Mouse (Mus musculus) left cerebral cortex, adult 2 months (tissue): Measurements from ENCODE around the gene Enpp6. TPM values are rescaled to one million over a fixed set of nuclear protein-coding genes. Genes with fewer than 3 reads are reported as not detected.

Source experiments
- DNase-seq, 2 experiments: peaks; one replicate each; pipeline ENCODE4 v3.0.0; 2021 to 2022; ENCODE audit warnings: low spot score in 2 of 2, mixed read lengths in 1 of 2; ENCODE audit errors: extremely low spot score in 1 of 2
- H3K27ac ChIP-seq: fragments of 200-600 bp; 2 replicates; pipeline ENCODE4 v1.8.1; 2022
- H3K4me3 ChIP-seq: fragments of 200-600 bp; 2 replicates; pipeline ENCODE4 v1.8.1; 2022
- CTCF ChIP-seq: fragments of 200-600 bp; IDR thresholded peaks from 2 replicates; pipeline ENCODE4 v1.8.1; 2022; ENCODE audit warnings: antibody characterized with exemption, mild to moderate bottlenecking, moderate library complexity
- intact Hi-C: fragments of 180-260 bp; cut with DNase I; formaldehyde crosslinking; loops from one replicate; pipeline ENCODE4 v1.15.1; 2025
- total RNA-seq, 2 experiments: library from RNA; stranded (reverse); gene quantifications; 2 replicates each; pipeline ENCODE4 v1.2.3; 2021

The Enpp6 gene
- total RNA-seq, 2 experiments from 2014 or later = 3.1 to 4.5 TPM

DNA sequence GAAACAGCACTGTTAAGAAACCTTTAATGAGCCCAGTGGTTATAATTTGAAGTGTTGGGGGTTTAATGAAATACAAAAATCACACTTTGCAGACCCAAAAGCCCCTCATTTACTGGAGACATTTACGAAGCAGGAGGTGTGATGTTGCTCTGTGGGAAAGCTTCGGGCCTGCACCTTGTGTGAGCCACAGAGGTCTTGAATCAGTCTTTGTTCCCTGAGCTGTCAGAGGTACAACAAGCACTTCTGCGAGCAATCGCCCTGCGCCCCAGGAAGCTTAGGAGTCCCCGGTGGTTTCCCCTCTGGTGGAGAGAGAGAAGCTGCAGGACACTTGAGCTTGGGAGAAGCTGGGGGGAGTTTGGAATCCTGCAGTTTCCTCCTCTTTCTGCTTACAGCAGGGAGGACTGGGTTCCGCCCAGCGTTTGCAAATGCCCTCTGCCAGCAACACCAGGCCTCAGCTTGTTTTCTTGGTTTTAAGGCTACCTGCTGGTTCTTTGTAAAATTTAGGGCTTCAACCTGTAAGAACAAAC is 23.0 kb upstream of the Enpp6 start:
- no peak for TF ChIP-seq CTCF
- no peak for DNase-seq
- intact Hi-C loops = no loop called here
- no peak overlapping the region for H3K27ac ChIP-seq
- no peak overlapping the region for H3K4me3 ChIP-seq

DNA sequence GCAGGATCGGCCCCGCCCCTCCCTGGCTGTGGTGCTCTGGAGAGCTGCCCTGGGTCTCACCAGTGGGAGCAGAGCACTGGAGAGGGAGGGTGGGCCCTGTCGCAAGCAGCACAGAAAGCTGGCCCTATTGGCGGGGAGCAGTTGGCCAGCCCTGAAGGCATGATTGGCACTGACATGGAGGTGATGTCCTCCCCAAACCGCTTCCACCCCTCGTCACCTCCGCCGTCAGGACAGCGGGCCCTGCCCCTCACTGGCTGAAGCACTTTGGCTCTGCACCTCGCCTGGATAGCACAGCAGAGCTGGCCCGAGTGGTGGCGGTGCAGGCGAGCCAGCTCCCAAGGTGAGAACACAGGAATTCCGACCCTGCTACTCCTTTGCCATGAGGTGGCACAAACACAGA is 20.9 kb upstream of the Enpp6 start:
- Histone ChIP-seq H3K4me3 (no peak overlapping the region), H3K27ac (no peak overlapping the region)
- intact Hi-C loops = no loop called here
- TF ChIP-seq CTCF = no peak
- DNase-seq = no peak

DNA sequence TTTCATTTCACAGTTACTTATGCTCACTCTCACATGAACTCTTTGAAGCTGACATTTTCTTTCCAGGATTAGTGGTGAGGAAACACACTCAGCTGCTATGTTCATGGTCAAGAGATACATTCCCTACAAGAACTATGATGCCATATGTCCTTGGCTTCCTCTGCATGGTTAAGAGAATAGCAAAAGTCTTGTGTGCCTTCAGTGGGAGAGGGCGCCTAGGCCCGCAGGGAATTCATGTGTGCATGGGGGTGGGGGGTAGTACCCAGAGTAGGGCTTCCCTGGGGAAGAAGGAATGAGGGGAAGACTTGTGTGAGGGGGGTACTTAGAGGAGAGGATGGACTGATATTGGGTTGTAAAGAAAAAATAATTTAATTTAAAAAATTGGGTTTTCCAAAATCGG is 18.0 kb upstream of the Enpp6 start:
- no peak for TF ChIP-seq CTCF
- intact Hi-C loops = loop anchor here (2.0 kb wide), 1 partner anchor 402 kb away; no protein-coding TSS in a partner anchor
- DNase-seq = no peak
- H3K4me3 ChIP-seq = no peak overlapping the region
- no peak overlapping the region for H3K27ac ChIP-seq

DNA sequence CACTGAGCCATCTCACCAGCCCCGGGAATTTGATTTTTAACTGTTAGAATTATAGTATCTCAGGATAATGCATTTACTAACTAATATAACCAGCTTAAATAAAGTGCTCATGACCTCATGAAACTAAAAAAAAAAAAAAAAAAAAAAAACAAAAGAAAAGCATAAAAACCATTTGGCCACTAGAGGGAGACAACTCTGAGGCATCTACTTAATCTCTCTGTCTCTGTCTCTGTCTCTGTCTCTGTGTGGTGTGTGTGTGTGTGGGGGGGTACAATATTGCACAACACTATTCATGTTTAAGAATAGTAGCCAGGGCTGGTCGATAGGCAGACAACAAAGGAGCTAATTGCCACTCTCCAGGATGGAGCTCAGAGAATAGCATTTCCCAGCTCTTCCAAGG is 17.3 kb upstream of the Enpp6 start:
- no peak overlapping the region for H3K27ac ChIP-seq
- intact Hi-C loops = loop anchor here (2.0 kb wide), 1 partner anchor 401 kb away; no protein-coding TSS in a partner anchor
- peak; percentile 52 for TF ChIP-seq CTCF
- DNase-seq = no peak
- no peak overlapping the region for H3K4me3 ChIP-seq

DNA sequence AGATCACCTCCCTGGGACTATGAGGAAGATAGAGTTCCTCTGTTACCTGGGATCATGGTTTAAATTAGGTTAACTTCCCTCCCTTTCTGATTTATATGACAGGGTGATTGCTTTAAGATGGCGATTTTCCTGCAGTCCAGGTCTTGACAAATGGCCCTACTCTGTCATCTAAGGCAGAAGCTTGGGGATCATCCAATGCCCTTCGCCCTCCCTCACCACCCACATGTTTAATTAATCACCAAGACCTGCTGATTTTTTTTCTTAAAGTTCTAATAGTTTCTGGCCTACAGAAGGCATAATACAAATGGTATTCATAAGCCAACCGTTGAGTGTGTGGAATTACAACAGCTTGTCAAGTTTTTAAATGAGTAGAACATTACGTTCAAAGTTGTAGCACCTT is 9.3 kb upstream of the Enpp6 start:
- DNase-seq = no peak
- no peak for TF ChIP-seq CTCF
- intact Hi-C loops = no loop called here
- H3K4me3 ChIP-seq = no peak overlapping the region
- no peak overlapping the region for H3K27ac ChIP-seq

DNA sequence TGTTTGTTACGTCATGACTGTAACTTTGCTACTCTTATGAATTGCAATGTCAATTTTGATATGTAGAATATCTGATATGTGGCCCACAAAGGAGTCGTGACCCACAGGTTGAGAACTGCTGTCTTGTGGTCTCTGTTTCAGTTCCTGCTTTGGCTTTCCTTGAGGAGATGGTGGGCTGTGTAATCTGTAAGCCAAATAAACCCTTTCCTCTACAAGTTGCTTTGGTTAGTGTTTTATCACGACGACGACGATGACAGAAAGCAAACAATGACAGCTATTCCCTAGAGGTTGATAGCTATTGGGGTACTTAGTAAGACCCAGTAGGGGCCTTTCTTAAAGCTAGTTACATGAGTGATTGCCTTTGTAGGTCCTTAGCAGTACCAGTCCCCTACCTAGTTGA is 4.5 kb upstream of the Enpp6 start:
- TF ChIP-seq CTCF = no peak
- DNase-seq = no peak
- intact Hi-C loops = no loop called here
- Histone ChIP-seq H3K4me3 (no peak overlapping the region), H3K27ac (no peak overlapping the region)

DNA sequence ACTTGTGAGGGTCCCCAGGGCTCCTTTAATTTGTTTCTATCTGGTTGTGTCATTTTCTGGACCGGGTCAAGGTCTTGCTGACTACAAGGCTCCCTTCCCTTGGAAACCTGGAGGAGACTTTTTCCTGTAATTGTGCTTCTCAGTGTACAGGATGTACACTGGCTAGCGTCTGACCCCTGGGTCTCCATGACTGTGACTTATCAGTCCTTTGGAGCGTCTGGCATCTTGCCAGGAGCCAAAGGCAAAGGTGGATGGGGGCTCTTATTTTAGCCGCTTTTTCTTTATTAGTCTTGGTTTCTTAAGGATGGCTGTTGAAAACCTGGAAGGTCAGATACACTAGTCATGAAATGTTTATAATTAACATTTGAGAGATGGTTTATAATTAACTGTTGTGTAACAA is 3.9 kb upstream of the Enpp6 start:
- Histone ChIP-seq H3K4me3 (no peak overlapping the region), H3K27ac (no peak overlapping the region)
- TF ChIP-seq CTCF = no peak
- intact Hi-C loops = no loop called here
- no peak for DNase-seq

DNA sequence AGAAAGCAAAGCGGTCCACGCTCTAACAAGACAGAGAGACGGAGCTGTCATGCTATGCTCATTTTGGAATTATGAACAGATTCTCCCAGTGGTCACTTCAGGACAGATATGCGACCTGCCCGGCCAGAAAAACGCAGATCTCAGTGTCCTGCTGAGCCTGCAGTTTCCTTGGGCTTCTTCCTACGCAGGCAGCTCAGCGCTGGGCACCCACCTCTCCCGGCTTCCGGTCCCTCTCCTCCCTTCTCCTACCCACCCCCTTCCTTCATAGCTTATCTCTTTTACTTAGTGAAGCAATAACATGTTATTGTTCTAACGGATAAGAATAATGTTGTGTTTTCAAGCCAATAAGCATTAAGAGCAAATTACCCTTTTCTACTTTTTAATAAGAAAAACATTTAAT is 2.0 kb upstream of the Enpp6 start:
- Histone ChIP-seq H3K27ac (no peak overlapping the region), H3K4me3 (no peak overlapping the region)
- intact Hi-C loops = no loop called here
- DNase-seq = no peak
- no peak for TF ChIP-seq CTCF

DNA sequence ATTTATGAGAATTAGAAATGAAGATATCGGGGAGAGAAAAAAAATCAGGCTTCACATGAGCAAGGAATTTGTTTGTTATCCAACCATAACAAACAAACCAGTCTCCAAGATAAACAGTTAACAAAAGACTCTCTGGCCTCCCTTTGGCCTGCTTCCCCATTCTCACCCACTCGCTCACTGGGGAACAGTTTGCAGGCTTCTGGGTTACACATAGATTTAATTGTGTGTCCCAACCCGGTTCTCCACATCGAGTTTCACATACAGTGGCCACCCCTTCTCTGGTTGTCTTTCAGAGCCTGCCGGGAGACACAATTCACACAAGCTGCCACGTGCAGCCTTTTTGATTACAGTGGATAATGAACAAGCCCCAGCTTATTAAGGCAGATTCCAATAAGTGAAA is 1.7 kb downstream of the Enpp6 start:
- Histone ChIP-seq H3K4me3 (no peak overlapping the region), H3K27ac (no peak overlapping the region)
- no peak for TF ChIP-seq CTCF
- no peak for DNase-seq
- intact Hi-C loops = no loop called here

DNA sequence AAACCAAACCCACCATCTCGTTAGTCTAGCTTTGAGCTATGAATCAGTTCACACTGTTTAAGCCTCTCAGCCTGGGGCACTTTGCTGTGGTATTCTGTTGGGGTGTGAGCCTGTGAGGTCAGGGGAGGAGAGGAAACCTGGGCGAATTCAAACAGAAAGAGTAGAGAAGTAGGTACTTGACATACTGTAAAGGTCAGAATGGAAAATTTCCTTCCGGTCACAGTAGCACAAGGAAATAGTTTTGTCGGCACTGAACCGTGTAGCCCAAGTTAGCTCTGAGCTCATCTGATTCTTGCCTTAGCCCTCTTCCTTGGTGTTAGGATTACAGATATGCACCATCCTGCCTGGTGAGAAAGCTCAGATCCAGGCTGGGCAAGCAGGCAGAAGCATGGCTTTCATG is 4.4 kb downstream of the Enpp6 start:
- no peak for DNase-seq
- no peak for TF ChIP-seq CTCF
- intact Hi-C loops = no loop called here
- H3K4me3 ChIP-seq = no peak overlapping the region
- H3K27ac ChIP-seq = no peak overlapping the region

DNA sequence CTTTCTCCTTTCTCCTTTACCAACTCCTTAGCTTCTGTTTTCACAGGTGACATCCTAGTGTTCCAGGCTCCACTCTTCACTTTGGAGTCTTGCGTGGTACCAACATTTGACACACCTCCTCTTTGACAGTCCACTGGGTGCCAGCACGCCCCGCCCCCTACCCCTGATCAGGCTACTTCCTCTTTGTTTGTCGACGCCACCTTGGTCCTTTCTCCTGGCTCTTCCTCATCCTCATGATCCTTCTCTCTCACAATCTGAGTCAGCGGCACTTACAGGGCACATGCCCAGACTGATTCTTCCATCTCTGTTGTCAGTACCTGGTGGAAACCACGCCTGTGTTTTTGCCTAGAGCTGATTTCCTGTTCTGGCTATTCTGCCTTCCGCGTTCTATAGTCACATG is 5.9 kb downstream of the Enpp6 start:
- Histone ChIP-seq H3K4me3 (no peak overlapping the region), H3K27ac (no peak overlapping the region)
- TF ChIP-seq CTCF = no peak
- intact Hi-C loops = no loop called here
- DNase-seq = no peak

DNA sequence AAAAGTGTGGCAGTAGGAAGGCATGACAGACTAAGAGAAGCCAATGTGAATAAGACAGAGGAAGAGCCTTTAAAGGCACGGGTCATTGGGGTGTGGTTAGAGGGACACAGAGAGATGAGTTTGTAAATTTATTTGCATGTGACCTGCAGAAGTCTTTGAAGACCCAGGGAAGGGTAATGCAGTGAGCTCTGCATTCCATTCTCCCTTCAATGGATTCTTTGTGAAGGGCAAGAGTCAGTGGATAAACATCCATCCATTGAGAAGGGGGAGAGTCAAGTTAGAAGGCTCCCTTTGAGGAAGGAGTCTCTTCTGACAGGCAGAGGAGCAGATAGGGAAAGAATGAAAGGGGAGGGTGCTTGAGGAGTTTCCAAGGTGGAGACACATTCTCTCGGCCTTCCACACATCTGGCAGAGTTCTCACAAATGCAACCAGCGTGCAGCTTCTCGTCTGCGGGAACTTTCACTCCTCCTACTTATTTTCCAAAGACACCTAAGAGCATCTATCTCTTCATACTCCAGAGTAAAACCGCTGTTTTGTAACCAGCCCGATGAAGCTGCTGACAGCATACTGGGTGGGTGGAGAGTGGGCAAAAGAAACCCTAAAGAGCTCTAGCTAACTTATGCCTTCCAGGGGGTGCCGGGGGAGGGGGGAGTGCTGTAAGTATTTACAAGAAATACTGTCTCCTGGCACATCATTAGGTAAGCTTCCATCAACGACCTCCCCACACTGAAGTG is 9.4 kb downstream of the Enpp6 start:
- Histone ChIP-seq H3K4me3 (no peak overlapping the region), H3K27ac (no peak overlapping the region)
- TF ChIP-seq CTCF = no peak
- intact Hi-C loops = no loop called here
- DNase-seq = no peak

DNA sequence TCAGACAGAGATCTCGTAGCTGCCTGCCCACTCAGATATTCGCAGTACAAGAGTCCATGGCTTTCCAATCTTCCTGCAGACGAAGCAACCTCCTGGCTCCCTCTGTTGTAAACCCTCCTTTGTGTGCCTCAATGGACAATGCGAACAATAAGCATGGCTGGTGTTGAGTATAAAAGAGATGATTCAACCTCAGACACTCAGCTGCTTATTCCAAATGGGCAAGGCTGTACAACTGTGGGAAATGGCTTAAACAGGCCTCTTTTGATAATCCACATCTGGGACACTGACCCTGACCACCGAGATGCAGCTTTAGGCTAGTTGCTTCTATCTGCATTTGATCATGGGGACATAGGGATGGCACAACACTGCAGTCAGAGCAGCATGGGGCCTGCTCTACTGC is 19.0 kb downstream of the Enpp6 start:
- no peak overlapping the region for H3K27ac ChIP-seq
- TF ChIP-seq CTCF = no peak
- no peak overlapping the region for H3K4me3 ChIP-seq
- intact Hi-C loops = no loop called here
- DNase-seq = no peak
